Mouse (Mus musculus) liver, embryonic 14.5 days (tissue): ENCODE results near the gene Npdc1. TPM values are rescaled to one million over a fixed set of nuclear protein-coding genes. Genes with fewer than 3 reads are reported as not detected.

Experiments
- ATAC-seq: fragments of 200-750 bp; cut with Nextera tagmentation; 2 replicates; pipeline ENCODE4 v1.8.0; 2017; ENCODE audit warnings: moderate number of reproducible peaks, mild to moderate bottlenecking, moderate library complexity; ENCODE audit not compliant: insufficient read depth
- DNase-seq, 3 experiments: peaks; one replicate each; pipeline ENCODE4 v3.0.0-alpha.2; 2012 to 2013; ENCODE audit warnings: low read depth in 3 of 3, low spot score in 3 of 3
- H3K27ac ChIP-seq: fragments of 300-500 bp; sonication (generic); 2 replicates; pipeline ENCODE4 v1.5.1; 2014; ENCODE audit warnings: moderate library complexity, mild to moderate bottlenecking, control low read depth, inconsistent platforms
- H3K27me3 ChIP-seq: fragments of 300-500 bp; sonication (generic); 2 replicates; pipeline ENCODE4 v1.6.1; 2014; ENCODE audit warnings: mild to moderate bottlenecking, low read length, moderate library complexity; ENCODE audit not compliant: control insufficient read depth, insufficient read depth
- H3K36me3 ChIP-seq: fragments of 300-500 bp; sonication (generic); replicated peaks from 2 replicates; pipeline ENCODE4 v1.6.1; 2014; ENCODE audit warnings: low read depth; ENCODE audit not compliant: control insufficient read depth, insufficient read depth
- H3K4me1 ChIP-seq, 2 experiments: fragments of 200-500 bp in 1 of 2; fragments of 300-500 bp in 1 of 2; sonication (generic) in 1 of 2; replicated peaks; 2 replicates each; pipeline ENCODE4 v1.6.1; 2012 to 2014; ENCODE audit warnings: antibody characterized with exemption in 1 of 2, inconsistent platforms in 1 of 2, low read length in 1 of 2; ENCODE audit not compliant: control insufficient read depth in 2 of 2, insufficient read depth in 2 of 2
- H3K4me2 ChIP-seq: fragments of 300-500 bp; sonication (generic); 2 replicates; pipeline ENCODE4 v1.6.1; 2014; ENCODE audit warnings: low read depth, mild to moderate bottlenecking, control low read depth, moderate library complexity
- H3K4me3 ChIP-seq, 2 experiments: fragments of 200-500 bp in 1 of 2; fragments of 300-500 bp in 1 of 2; sonication (generic) in 1 of 2; 2 replicates each; pipeline ENCODE4 v1.5.1; 2012 to 2014; ENCODE audit warnings: low read depth in 2 of 2, low read length in 2 of 2, mild to moderate bottlenecking in 2 of 2, control low read depth in 1 of 2, inconsistent platforms in 1 of 2, moderate library complexity in 1 of 2; ENCODE audit not compliant: insufficient read depth in 1 of 2
- H3K9ac ChIP-seq: fragments of 300-500 bp; sonication (generic); replicated peaks from 2 replicates; pipeline ENCODE4 v1.6.1; 2014; ENCODE audit warnings: mild to moderate bottlenecking, control low read depth, moderate library complexity
- H3K9me3 ChIP-seq: fragments of 300-500 bp; sonication (generic); 2 replicates; pipeline ENCODE4 v1.6.1; 2016; ENCODE audit warnings: low read length, mixed read lengths; ENCODE audit not compliant: control insufficient read depth
- CTCF ChIP-seq: IDR thresholded peaks from 2 replicates; pipeline ENCODE4 v1.5.1; 2016; ENCODE audit warnings: antibody characterized with exemption, low read depth, control low read depth
- EP300 ChIP-seq: IDR thresholded peaks from 2 replicates; pipeline ENCODE4 v1.6.1; 2016; ENCODE audit warnings: antibody characterized with exemption, low read depth
- WGBS: fragments of 180-500 bp; shearing (Covaris S2); extraction: QIAGEN DNeasy Blood & Tissue Kit; methylation state at CpG from one replicate; pipeline ENCODE4 v1.1.7; 2014; ENCODE audit not compliant: insufficient replicate concordance; 5-methylcytosine and 5-hydroxymethylcytosine counted together
- polyA plus RNA-seq, 2 experiments: library from polyadenylated mRNA; depleted of rRNA in 1 of 2; stranded (reverse) in 1 of 2; unstranded in 1 of 2; fragments of >200 nt; fragmentation: Nextera tagmentation in 1 of 2; extraction: Ambion mirVana in 1 of 2; gene quantifications; 2 replicates each; pipeline versions ENCODE4 v1.2.1 to v1.2.3; 2012 to 2014

The Npdc1 gene
- polyA plus RNA-seq (2012; rRNA removed): 3.4 and 3.9 TPM in 2 replicates
- polyA plus RNA-seq (2014; fragmentation: Nextera tagmentation; extraction: Ambion mirVana): 2.4 and 2.7 TPM in 2 replicates

GRCm38 (mm10) chr2:25399051-25399450 is at the start of gene Npdc1:
Gene Npdc1 (plus strand): TSS chr2:25399351.
- TF ChIP-seq CTCF: no peak
- TF ChIP-seq EP300: no peak
- Histone ChIP-seq H3K4me2 (no peak within 1 kb of the TSS), H3K9me3 (no peaks in the 10 kb centered on the region), H3K4me3 (no peak within 1 kb of the TSS), H3K27ac (no peak within 1 kb of the TSS), H3K4me1 (no peaks in the 10 kb centered on the region; a peak in 1 of 4 replicates), H3K9ac (no peak within 1 kb of the TSS), H3K27me3 (peaks cover 82% of the 10 kb centered on the region), H3K36me3 (no peaks in the 10 kb centered on the region)
- DNase-seq: no peak
- ATAC-seq: no peak
- WGBS: 36% methylated on average over 8 of the region's 8 CpGs

DNA sequence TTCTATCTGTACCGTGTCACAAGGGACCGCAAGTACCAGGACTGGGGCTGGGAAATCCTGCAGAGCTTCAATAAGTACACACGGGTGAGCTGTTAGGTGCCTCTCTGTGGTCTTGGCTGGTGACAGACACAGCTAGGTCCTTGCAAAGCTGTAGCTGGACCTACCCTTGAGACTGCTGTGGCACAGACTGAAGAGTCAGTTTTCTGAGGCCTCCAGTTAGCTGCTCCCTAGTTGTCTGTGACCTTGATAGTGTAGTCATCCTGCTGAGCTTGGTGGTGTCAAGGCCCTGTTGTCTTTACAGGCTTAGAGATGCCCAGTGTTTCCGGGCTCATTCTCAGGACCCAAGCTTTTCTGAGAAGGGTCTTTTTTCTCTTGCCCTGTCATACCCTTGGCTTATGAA is 49.7 kb upstream of the Npdc1 start:
- ATAC-seq (no peak), DNase-seq (no peak)
- TF ChIP-seq CTCF: no peak
- Histone ChIP-seq H3K9ac (no peak overlapping the region), H3K4me3 (no peak overlapping the region), H3K27ac (no peak overlapping the region), H3K4me1 (no peaks in the 10 kb centered on the region), H3K4me2 (no peak overlapping the region), H3K36me3 (peaks cover 43% of the 10 kb centered on the region), H3K9me3 (no peaks in the 10 kb centered on the region), H3K27me3 (no peaks in the 10 kb centered on the region)
- WGBS: 78% methylated on average over 4 of the region's 4 CpGs

GRCm38 (mm10) chr2:25350701-25351100 is 48.5 kb upstream of the Npdc1 start:
- H3K27me3 ChIP-seq: no peaks in the 10 kb centered on the region
- ATAC-seq (no peak), DNase-seq (no peak)
- H3K36me3 ChIP-seq: peaks cover 33% of the 10 kb centered on the region
- 80% methylated on average over 3 of the region's 3 CpGs for WGBS
- H3K4me3 ChIP-seq: no peak overlapping the region
- no peak for TF ChIP-seq CTCF
- no peak for TF ChIP-seq EP300
- peaks cover 2 to 5% of the 10 kb centered on the region in 2 experiments; a peak in 3 of 4 replicates for H3K4me1 ChIP-seq
- H3K9me3 ChIP-seq: no peaks in the 10 kb centered on the region
- no peak overlapping the region for H3K9ac ChIP-seq
- H3K27ac ChIP-seq: no peak overlapping the region
- H3K4me2 ChIP-seq: no peak overlapping the region

GRCm38 (mm10) chr2:25354211-25354610 is 44.9 kb upstream of the Npdc1 start:
- H3K9me3 ChIP-seq: no peaks in the 10 kb centered on the region
- TF ChIP-seq EP300: no peak
- no peak for TF ChIP-seq CTCF
- H3K4me3 ChIP-seq: no peak overlapping the region
- DNase-seq (no peak), ATAC-seq (no peak)
- no peak overlapping the region for H3K27ac ChIP-seq
- H3K27me3 ChIP-seq: no peaks in the 10 kb centered on the region
- H3K36me3 ChIP-seq: peaks cover 13% of the 10 kb centered on the region
- 69% methylated on average over 6 of the region's 6 CpGs for WGBS
- H3K4me2 ChIP-seq: no peak overlapping the region
- H3K9ac ChIP-seq: no peak overlapping the region
- H3K4me1 ChIP-seq: peaks cover 8 to 16% of the 10 kb centered on the region in 2 experiments; a peak in 3 of 4 replicates

DNA sequence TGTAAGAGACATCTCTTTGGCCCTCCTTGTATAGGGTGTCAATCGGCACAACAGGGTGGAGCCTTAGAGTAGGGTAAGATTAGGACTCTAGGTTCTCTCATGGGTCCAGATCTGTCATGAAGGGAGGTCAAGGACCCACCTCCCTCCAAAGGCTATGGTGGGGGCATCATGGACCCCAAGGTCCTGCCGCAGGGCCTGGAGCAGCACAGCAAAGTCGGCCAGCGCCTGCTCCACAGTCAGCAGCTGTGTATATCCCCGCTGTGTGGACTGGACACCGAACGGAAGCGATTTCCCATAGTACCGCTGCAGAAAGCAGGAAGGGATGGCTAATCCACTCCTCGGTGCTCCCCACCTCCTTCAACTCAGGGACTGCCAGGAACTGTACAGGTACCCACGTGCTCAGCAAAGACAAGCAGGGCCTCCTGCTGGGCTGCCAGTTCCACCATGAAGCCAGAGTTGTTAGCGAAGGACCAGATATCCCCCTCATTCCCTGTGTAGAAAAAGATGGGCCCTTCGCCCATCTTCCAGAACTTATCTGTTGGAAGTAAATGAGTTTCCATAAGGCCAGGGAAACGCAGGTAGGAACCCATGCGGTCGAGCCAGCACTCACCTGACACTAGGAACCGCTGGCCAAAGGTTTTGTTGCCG is 43.6 kb upstream of the Npdc1 start:
- Histone ChIP-seq H3K9me3 (no peaks in the 10 kb centered on the region), H3K9ac (peak overlapping the region; percentile 53), H3K4me1 (peaks cover 8 to 16% of the 10 kb centered on the region in 2 experiments; a peak in 3 of 4 replicates), H3K27me3 (no peaks in the 10 kb centered on the region), H3K4me2 (peak overlapping the region; percentile 82), H3K27ac (no peak overlapping the region), H3K4me3 (peak overlapping the region; percentile 56 to 88), H3K36me3 (peaks cover 7% of the 10 kb centered on the region)
- WGBS: 33% methylated on average over 18 of the region's 18 CpGs
- ATAC-seq (no peak), DNase-seq (no peak)
- no peak for TF ChIP-seq EP300
- TF ChIP-seq CTCF: no peak
